Mouse (Mus musculus) CD4-positive, CD25-positive, alpha-beta regulatory T cell, adult 4 months (primary cell): ENCODE data around the gene Vsx2. TPM values are rescaled to one million over a fixed set of nuclear protein-coding genes. Genes with fewer than 3 reads are reported as not detected.
"Not testable (repeated sequence)": the region's sequence is repeated elsewhere in the genome, so short reads cannot be mapped to it uniquely, and the experiment has no call there.

ENCODE experiments used
- ATAC-seq: one replicate; pipeline ENCODE4 v1.8.0; 2017
- polyA plus RNA-seq, 2 experiments: library from polyadenylated mRNA; unstranded; fragments of 100-300 nt; shearing (Covaris generic); gene quantifications; one replicate each; pipeline ENCODE4 v1.2.1; 2017

Gene Vsx2
- not detected for polyA plus RNA-seq

DNA sequence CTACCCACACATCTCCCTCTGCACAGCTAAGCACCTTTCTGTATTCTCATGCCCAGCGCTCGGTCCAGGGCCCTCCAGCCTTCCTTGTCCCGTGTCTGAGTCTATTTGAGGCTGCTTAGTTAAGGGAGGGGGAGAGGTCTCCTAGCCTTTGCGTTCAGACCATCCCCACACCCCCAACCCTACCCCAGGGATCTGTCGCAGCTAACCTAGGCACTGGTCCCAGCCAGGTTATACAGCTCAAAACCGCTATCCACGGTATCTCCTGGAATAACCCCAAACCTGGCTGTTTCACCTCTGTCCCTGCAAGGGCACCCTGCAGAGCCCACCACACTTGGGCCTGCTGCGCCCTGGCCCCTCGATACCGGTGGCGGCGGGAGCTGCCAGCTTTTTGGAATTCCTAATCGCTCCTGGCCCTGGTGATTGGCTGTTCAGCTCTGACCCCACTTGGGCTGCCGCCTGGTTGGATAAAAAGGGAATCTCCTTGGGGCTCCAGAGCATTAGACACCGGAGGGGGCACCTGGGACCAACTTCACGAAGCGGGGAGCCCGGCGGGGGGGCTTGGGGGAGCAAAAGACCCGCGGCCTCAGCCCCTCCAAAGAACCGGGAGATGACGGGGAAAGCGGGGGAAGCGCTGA lies at the start of gene Vsx2:
Gene Vsx2, plus strand, starts transcription at position 427 of the 635 bp plus-strand sequence.
- no peak for ATAC-seq

DNA sequence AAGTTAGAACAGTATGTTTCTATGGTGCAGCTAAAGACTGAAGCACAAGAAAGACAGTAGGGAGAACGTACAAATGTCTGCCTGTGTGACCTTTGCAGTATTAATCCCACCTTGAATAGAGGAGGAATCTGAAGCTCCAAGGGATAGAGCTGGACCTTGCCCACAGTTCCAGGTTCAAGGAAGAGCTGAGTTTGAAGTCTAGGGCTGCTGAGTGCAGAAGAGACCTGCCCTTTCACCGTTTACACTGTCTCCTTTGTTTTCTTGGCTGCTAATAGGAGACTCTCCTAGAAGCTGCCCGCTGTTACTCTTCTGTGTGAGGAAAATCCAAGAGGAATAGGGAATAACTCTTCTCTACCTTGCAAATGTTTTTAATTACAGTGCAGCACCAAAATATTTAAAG lies 45.8 kb upstream of the Vsx2 start:
- ATAC-seq, result no peak

DNA sequence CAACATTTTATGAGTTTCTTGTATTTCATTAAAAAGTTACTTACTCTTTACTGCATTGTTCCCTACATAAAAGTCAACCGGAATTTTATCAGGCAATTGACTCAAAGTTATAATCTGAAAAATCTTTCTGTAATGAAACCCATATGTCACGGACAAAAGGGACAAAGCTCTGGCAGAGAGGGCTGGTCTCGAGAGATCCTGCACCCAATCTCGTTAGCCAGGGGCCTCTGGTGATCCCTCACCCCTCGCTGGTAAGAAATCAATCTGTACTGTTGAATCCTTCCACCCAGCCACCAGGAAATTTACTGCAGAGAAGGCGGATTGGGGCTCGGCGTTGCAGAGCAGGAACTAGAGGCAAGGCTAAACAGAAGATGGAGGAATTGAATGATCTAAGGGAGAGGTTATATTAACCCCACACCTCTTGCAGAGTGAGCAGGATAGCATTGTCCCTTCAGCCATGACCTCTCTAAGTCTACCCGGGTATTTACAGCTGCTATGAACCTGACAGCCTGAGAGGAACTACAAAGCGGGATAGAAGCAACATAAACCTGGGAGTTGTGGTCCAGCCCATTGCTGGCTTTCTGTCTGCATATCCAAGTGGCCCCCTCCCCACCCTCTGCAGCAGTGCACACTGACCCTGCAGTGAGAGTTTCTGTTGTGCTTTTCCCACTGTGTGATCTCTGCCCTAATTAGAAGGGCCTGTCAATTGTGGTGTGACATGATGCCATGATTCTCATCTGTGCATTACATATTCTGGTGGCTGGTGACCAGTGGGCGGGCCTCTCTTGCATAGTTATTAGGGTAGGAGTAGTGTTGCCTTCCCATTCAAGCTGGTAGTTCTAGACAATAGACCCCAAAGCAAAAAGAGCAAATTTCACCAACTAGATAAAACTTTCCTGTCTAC lies 45.2 kb upstream of the Vsx2 start:
- ATAC-seq, result no peak

DNA sequence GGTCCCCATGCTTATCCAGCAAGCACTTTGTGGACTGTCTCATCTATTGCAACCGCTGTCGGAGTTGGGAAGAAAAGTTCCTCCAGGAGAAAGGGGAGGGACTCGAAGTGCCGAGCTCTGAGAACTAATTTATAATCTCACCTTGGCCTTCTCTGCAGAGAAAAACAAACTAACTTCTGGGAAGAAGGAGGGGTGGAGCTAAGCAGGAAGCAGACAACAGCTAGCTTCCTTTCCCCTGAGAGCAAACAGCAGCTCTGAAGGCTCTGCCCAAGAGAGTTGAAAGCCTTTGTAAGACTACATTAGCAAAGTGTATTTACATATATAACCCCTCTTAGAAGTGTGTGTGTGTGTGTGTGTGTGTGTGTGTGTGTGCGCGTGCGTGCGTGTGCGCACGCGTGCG lies 44.1 kb upstream of the Vsx2 start:
- peak; percentile 87 for ATAC-seq

DNA sequence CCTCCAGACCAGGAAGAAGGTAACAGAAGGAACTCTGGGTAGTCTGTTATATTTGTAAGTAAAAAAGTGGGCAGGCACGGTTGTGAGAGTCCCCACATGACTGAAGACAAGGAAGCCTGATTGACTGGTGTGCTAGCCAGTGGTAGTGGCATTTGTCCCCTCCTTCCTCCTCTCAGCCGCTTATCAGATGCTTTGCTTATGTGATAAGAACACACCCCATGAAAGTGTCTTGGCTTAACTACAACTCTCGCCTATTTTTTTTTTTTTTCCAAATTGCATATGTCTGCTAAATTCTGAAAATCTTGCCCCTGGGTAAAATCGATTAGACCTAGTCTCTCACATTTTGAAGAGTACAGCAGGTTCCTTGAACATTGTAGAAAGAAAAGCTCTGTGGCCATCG lies 39.1 kb upstream of the Vsx2 start:
- ATAC-seq, result no peak

DNA sequence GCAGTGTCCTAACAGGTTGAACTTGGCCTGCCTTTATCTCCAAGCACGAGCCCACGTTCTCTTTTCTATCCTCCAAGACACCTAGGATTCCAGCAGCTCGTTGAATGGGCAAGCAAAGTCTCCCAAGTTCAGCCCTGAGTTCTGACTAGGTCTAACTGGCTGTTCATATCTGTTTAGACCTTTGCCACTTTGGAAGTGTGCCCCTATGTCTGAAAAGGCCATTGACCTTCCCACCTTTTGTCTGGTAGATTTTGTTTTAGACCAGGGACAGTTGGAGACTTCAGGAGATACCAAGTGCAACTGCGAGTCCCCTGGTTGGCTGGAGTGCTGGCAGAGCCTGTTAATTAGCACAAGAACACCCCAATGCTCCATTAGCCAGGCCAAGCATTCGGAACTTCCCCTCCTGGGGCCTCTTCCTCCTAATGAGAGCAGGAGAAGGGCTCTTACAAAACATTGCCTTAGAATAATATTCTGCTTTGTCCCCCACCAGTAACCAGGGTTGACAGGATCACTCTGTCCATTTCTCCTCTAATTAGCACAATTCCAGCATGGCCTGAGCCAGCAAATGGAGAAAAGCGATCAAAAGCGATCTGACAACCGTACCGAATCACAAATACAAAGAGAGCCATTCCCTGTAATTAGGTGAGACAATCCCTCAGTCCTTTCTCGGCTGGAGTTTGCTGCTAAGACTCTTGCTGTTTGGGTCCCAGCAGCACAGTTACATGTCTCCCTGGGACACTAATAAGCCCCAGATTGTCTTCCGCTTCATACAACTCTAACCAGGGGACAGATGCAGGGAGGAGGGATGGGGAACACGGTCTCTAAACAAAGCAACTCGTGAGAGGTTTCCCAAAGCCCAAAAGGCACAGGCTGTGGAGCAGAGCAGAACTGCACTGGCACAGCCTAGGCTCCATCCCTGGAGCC lies 37.4 kb upstream of the Vsx2 start:
- no peak for ATAC-seq

DNA sequence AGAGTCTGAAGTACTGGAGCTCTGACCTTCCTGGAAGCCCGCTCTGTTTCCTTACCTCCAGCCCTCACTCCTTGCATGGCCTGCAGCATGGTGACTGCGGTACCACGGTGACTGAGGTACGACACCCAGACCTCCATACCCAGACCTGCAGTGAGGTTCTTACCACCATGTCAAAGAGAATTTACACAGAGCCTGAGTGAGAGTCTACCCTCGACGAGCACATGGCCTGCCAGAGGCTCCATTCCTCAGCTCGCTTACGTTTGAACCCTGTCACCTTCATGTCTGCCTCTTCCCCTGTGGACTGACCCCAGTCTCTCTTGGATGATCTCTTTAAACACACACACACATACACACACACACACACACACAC lies 36.7 kb upstream of the Vsx2 start:
- ATAC-seq, result no peak

DNA sequence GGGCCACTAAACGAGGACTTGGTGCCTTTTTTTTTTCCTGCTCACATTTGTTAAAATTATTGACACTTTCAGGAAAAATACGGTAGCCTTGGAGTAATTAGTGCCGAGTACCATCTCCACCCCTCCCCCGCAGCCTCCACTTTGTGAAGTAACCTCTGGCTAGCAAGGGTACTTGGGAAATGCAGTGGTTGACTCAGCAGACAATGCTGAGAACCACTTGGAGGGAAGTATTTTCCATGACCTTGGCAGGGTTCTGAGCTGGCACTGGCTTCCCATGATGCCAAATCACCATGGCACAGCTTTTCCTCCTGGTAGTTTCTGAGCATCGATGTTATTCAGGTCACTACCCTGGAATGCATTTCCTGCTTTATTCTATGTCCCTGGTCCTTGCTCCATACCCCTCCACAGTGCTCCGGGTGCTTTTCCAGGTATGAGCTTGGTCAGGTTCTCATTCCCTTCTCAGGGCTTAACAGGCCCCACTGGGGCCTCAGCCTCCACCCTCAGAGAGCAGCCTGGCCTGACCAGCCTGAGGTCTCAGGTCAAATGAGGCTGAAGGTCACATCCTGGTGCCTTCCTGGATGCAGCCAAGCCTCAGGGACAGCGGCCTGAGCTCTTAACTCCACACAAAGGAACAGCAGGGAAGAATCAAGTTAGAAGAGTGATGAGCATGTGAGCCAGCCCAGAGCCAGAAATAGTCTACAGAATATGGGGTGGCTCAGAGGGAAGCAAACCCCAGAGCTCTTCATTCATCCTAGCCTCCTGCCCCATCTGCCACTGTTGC lies 35.7 kb upstream of the Vsx2 start:
- ATAC-seq, result no peak

DNA sequence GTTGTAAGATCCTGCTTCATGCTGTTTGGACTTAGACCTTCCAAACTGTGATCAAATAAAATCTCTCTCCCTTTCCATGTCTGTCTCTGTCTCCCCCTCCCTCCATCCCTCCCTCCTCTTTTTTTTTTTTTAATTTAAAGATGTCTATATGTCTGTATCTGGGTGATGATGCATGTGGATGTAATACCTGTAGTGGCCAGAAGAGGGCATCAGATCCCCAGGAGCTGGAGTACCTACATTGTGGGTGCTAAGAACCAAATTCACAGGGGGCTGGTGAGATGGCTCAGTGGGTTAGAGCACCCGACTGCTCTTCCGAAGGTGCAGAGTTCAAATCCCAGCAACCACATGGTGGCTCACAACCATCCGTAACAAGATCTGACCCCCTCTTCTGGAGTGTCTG lies 30.0 kb upstream of the Vsx2 start:
- ATAC-seq, result not testable (repeated sequence)

DNA sequence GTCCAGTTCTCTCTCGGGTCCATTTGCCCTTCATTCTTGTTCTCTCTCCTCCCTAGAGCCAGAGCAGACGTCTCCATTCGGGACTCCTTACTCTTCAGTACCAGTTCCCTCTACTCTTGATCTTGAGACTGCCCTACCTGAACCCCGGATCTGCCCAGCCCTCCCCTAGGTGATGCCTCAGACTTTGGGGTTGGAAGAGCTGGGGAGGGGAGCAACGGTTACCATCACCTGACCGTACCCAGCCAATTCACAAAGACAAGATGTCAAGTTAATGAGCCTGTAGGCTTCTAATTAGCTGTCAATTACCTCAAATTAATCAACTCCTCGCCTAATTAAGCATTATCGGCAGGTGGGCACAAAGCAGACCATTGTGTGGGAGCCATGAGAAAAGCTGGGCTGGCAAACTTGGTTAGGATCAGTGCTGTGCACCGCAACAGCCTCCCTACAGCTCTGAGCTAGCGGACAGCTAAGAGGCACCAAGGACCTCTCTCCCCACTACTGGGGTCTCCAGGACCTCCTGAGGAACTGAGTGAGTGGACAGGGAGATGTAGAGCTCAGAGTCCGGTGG lies 28.1 kb upstream of the Vsx2 start:
- no peak for ATAC-seq

DNA sequence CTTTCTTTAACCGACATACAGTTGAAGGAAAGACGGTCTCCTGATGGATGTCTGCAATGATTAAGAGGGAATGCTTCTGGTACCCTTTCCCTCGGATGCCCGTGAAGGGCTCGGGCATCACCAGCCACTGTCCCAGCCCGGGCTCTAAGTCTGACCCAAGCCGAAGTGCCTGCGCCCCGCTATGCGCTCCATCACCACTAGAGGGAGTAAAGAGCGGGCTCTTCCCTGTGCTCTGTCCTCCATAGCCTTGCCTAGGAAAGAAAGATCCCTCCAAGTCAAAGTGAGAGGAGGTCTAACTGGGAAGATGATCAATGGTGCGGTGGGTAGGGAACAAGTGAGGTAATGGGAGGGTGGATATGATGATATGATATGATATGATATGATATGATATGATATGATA lies 23.5 kb upstream of the Vsx2 start:
- peak; percentile 49 for ATAC-seq

DNA sequence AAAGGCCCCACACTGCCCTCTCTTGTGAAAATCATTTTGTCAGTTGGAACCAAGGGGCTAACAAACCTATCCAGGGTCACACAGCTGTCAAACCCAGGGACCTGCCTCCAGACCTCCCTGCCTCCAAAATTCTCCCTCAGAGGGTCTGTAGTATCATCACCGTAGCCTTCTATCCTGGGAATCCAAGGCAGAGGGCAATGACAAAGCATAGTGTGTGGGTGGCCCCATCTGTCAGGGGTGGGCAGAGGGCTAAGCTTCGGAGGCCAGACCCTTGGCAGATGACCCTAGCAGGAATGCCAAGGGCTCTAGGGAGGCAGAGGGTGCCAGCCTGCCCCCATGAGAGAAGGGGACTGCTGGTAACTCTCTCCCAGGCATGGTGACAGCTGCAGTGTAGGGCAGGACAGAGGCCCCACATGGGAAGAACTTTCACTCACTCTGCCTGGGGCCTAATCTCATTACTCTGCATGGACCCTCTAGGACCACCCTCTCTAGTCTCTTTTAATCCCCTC lies 22.9 kb upstream of the Vsx2 start:
- no peak for ATAC-seq

DNA sequence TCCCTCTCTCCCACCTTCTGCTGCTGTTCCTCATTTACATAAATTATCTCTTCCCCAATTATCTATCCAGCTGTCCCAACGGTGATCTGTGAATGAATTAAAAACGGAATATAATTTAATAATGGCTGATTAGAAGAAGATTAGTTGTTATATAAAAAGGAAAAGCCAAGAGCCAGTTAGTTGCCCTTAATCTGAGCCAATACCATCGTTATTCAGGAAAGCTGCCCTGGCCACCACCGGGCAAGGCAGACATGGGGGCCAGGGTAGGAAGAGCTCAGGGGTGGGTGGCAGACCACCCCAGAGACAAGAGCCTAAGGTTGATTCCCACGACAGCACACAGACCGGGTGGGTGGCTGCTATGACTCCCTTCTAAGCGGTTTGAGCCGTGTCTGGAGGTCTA lies 21.3 kb upstream of the Vsx2 start:
- no peak for ATAC-seq

DNA sequence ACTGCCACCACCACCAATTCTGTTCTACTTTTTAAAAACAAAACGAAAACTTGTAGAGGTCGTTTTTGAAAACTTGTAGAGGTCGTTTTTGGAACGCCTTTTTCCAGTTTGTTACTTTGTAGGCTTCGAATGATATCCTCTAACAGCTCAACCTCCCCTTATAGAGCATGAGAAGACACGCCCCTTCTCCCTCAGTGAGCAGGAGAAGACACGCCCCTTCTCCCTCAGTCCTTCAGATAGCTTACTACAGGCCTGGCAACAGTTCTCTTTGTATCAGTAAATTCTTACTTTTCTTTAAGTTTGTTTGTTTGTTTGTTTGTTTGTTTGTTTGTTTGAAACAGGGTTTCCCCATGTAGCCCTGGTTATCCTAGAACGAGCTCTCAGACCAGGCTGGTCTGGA lies 14.3 kb upstream of the Vsx2 start:
- no peak for ATAC-seq

DNA sequence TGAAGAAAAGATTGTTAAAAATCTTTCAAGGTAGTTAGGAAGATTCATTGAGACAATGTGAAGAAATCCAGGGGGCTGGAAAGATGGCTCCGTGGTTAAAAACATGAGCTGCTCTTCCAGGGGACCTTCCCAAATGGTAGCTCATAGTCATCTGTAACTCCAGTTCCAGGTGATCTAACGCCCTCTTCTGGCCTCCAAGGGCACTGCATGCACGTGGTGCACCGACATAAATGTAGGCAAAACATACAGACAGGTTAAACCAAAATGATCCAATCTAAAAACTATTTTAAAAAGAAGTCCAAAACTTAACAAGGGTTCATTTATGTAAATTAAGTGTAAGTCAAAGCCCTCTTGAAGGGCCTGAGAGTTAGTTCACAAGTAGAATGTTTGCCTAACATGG lies 7.0 kb upstream of the Vsx2 start:
- ATAC-seq, result no peak

DNA sequence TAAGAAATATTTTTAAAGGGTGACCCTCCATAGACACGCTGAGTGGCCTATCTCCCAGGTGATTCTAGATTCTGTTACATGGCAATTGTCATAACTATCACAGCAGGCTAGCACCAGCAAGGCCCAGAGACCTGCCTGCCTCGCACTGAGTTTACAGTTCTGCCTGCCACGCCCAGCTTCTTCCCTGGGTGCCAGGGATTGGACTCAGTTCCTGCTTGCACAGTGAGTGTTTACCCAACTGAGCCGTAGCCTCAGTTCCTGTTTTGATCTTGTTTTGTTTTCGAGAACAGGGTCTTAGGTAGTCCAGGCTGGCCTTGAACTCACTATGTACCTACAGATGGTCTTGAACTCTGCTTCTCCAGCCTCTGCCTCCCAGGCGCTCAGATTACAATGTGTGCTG lies 2.0 kb upstream of the Vsx2 start:
- ATAC-seq, result no peak

DNA sequence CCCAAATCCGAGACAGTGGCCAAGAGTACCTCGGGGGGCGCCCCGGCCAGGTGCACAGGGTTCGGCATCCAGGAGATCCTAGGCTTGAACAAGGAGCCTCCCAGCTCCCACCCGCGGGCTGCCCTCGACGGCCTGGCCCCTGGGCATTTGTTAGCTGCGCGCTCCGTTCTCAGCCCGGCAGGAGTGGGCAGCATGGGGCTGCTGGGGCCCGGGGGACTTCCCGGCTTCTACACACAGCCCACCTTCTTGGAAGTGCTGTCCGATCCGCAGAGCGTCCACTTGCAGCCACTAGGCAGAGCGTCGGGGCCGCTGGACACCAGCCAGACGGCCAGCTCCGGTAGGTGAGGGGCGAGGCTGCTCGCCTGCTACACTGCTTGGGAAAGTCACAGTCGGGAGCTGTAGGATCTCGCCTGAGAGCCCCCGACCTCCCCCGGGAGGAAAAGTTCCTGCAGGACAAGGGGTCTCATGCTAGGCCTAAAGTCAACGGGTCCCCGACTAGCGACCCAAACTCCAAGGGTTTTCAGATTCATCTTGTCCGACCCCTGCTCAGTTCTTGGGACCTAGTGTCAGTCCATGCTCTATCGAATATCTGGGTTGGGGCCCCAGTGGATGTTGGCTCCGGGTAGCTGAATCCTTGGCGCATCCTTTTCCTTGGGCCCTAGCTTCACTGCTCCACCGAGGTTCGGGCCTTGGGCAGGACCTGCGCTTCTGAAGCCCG lies 573 bp downstream of the Vsx2 start:
- ATAC-seq, result no peak

DNA sequence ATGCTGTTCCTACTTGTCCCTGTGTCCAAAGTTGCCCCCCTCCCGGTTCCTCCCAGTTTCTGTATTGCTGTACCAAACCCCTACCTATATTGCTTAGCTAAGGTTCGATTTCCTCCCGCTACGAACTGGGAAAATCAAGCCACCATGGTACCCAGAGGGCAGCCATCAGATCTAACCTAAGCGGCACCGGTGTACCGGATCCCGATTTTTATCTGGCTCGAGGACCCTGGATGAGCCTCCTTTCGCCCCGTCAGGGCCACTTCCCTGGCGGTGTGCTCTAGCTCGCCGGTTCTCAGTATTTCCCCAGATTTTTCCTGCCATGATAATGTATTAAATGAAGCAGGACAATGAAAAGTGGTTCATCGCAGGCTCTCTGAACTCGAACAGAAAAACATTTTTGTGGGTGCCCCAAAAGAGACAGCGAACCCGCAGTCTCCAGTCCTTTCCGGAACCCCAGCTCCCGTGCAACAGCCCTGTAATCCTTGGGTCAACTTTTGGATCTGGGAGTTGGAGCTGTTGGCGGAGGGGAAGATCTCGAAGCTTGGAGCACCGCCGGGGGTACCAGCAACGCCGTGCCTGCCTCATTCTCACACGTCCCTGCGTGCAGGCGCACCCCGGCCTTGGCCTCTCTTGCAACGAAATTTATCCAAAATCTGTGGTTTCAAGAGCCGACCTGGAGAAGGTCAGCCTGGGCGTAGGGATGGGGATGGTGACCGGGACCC lies 1.3 kb downstream of the Vsx2 start:
- no peak for ATAC-seq

DNA sequence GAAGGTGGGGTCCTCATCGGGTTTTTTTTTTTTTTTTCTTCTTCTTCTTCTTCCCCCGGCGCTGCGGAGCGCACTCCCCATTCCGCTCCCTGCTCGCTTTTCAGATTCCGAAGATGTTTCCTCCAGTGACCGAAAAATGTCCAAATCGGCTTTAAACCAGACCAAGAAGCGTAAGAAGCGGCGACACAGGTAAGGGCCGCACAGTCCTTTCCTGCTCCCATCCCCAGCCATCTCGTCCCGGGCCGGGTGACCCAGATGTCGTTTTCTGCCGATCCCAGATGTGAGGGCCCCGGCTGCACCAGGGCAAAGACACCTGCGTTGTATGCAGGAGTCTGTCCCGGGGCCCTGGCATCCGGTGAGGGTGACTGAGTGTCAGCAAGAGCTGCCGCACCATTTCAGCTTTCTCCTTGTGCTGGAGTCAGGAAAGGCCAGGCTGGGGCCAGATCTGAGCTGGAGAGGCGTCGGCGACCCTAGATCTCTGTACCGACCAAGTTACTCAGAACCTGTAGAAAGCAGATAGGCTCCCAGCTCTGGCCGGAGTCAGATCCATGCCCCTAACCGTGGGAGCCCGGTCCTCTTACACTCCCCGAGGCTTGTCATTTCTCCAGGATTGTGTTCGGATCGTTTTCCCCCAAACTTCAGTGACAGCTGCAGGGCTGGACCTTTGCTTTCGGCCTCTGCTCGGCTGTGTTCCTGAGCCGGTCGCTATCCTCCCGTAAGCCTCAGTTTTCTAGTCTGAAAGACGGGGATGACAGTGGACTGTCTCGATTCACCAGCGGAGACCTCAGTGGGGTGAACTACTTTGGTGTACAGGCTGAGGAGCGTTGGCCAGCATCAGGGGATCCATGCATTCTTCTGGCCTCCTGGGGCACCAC lies 2.1 kb downstream of the Vsx2 start:
- peak; percentile 41 for ATAC-seq
